Mouse (Mus musculus): ENCODE measurements around the gene Tenm3.
"Not testable (repeated sequence)": the region's sequence is repeated elsewhere in the genome, so short reads cannot be mapped to it uniquely, and the experiment has no call there.

Gene Tenm3

DNA sequence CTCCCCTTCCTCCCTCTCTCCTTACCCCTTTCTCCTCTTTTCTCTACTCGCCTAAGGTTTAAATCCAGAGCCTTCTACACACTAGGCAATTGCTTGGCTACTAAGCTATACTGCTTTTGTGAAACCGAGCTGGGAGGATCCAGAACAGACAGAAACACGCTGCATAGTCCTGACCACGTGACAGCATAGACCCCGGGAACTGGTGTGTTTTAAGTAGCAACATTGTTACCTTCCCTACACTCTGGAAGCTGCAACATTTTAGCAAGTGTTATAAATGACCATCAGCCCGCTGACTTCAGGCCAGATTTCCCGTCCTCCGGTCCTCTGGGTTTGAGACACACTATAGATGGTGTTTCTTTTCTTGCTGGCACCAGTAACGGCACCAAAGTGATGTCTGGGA, 640.1 kb downstream of the Tenm3 start:
- no peak for DNase-seq (ENCODE audit: low spot score)

DNA sequence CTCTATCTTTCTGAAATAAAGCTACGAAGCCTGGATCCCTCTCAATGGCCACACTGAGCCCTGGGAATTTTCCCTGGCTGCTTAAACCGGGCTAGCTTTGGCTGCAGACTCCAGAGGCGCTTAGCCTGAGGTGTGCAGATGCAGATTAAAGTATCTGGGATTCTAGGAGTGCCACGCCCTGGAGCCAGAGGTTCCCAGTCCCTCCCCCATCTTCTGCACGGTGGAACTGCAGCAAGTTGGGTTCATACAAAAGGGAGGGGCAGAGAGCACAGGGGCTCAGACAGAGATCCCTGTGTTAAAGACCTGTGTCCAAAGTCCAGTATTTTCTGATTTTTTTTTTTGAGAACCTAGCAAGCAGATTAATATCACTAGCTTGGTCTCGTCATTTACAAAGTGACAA, 640.6 kb downstream of the Tenm3 start:
- DNase-seq (ENCODE audit: low spot score): no peak

DNA sequence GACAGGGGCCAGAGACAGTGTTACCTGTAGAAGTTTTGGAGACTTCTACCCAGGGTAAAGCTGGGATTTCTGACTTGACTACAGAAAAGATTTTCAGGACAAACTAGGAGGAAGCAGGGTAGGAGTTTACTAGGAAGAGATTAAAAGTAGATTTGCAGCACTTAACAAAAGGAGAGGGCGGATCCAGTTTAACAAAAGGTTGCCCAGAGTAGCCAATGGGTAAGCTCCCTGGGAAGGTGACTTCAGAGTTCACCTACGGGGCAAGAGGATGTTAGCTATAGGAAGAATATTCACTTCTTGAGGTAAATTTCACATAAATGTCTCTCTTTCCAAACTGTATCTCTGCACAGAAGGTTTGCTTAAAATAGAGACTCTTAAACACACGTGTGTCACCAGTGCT, 641.1 kb downstream of the Tenm3 start:
- DNase-seq (ENCODE audit: low spot score): no peak

DNA sequence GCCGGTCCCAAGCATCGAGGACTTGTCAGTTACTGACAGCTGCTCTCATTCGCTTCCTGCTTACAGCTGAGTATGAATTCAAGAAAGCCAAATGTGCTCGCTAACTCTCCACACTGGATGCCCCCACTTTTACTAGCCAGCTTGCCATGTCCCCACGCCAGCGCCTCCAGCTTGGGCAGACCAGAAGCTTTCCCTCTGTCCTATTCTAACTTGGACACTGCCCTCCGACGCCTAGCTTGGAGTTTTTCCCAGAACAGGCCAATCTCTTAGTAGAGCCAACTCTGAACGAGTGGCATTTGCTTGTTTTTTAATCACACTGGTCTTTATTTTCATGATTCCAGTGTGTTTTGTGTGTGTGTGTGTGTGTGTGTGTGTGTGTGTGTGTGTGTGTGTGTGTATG, 644.6 kb downstream of the Tenm3 start:
- no peak for DNase-seq (ENCODE audit: low spot score)

DNA sequence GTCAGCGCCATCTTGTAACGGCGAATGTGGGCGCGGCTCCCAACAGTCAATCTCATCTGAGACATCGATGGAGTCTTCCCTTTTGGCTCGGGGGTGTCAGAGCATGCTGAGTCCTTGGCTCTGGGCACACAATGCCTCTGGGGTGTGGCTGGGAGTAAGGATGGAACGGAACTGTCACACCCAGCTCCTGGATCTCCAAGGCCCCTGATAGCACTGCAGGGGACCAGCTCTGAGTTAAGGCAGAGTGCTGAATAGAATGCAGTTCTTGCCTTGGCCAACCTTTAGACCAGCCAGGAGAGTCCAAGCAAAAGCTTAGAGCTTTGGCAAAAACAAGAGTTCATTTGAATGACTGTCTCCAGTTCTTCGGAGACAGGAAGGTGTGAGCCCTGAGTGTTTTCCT, 647.8 kb downstream of the Tenm3 start:
- DNase-seq (ENCODE audit: low spot score): no peak

DNA sequence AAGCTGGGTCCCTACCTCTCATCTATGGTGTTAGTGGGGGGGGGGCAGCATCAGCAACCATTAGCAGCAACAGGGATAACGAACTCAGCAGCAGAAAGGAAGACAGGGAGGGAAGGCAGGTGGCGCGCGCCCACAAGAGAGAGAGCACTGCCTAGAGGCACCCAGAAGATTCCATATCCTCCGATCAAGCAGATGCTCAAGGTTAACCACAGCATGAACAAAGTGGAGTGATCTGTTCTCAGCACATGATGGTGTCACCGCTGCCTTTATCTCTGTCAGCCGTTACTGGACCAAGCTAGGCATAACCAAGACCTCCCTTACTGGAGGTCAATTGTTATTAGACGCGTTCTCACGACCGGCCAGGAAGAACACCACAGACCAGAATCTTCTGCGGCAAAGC, 655.2 kb downstream of the Tenm3 start:
- no peak for DNase-seq (ENCODE audit: low spot score)

DNA sequence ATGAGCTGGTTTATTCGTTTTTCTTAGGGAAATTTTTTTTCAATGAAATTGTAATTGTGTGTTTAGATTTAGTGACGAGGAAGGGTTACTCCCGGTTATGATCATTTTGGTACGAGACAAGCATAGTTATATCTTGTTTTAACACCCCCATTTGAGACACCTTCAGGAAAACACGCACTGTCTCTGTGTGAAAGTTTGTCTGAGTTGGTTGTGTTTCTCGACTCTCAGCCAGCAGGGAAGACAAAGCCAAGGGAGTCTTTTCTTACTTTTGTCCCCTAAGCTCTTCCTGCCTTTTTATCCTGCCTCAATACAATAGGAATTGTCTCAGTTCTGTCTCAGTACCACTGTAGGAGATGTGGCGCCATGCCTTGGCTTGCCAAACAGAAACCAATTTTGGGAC, 660.0 kb downstream of the Tenm3 start:
- DNase-seq (ENCODE audit: low spot score): no peak

DNA sequence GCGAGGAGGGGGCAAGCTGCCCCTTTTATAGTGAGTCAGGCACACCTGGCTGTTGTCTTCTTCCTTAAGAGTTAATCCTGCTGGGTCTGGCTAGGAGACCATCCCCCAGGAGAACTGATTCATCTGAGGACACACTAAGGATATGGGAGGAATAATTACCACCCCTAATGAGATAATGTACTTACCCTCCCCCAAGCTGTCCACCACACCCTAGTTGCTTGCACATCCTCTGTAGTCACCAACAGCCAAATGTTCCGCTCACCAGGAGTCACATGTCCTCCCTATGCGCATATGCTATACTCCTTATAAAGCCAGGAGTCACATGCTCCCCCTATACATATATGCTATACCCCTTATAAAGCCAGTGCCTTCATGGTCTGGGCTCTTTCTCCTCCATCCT, 662.8 kb downstream of the Tenm3 start:
- no peak for DNase-seq (ENCODE audit: low spot score)

DNA sequence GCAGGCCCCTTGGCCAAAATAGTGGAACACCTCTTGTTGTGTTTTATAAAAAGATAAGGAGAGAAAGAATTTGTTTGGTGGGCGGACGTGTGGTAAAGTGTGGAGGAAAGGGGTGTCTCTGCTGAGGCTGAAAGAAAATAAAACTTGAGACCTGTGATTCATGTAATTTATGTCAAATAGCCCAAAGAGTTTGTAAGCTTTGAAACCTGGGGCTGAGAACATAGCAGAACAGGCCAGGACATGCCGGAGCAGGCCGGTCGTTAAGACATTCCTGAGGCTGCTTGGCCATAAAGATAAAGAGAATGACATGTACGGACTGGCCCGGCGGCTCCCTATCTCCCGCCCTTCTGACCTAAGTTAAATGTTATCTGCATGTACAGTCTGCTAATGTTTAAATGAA, 663.6 kb downstream of the Tenm3 start:
- not testable (repeated sequence) for DNase-seq (ENCODE audit: low spot score)

DNA sequence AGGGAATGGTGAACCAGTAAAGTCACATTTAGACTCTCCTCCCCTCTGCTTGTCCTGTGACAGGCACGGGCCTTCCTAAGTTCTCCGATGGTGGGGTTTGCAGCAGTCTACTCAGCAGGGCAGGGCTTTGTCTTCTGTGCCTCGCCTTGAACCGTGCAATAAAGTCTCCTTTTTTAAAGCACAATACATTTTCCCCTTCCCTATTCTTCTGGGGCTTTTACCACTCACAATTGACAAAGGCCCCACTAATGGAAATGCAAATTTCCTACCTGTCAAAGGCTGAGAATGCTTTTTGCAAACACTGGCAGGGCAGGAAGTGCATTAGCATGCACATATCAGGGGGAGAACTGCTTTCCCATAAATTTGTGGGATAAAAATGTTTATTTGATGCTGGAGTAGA, 664.8 kb downstream of the Tenm3 start:
- DNase-seq (ENCODE audit: low spot score): no peak

DNA sequence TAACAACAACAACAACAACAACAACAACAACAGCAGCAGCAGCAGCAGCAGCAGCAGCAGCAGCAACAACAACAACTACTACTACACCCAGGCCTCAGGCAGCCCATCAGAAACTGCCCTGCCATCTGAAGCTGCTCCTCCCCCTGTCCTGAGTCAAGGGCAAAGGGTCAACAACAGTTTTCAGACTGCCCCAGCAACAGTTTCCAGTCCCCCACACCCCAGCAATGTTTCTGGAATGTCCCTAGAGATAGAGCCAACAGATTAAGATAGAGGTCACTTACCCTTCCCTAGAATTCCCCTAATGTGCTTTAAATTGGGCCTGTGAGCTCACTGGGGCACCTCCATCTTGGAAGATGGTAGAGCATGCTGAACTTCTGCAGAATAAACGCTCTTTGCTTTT, 665.9 kb downstream of the Tenm3 start:
- no peak for DNase-seq (ENCODE audit: low spot score)

All from c-Kit-positive CD71-positive TER-119-positive erythroid progenitor cells, embryonic 14.5 days (primary cell).